Mouse (Mus musculus): ENCODE results near the gene Zbtb18.

GRCm38 (mm10) chr1:177452987-177453386 lies 10.8 kb downstream of the Zbtb18 start:
- TF ChIP-seq POLR2A (IDR thresholded peaks at IDR 0.05; ENCODE audit: borderline replicate concordance, low read depth, low read length) = no peak
- no peak for TF ChIP-seq CTCF (IDR thresholded peaks at IDR 0.05; ENCODE audit: low read depth, low read length)

Data from bone marrow macrophage, adult 2 months (primary cell).